Mouse (Mus musculus): Measurements from ENCODE around the gene Sirt2. TPM values are rescaled to one million over a fixed set of nuclear protein-coding genes. Genes with fewer than 3 reads are reported as not detected.

Gene Sirt2
- polyA plus RNA-seq, 1 experiment from 2014 or later, result 74.5 TPM

DNA sequence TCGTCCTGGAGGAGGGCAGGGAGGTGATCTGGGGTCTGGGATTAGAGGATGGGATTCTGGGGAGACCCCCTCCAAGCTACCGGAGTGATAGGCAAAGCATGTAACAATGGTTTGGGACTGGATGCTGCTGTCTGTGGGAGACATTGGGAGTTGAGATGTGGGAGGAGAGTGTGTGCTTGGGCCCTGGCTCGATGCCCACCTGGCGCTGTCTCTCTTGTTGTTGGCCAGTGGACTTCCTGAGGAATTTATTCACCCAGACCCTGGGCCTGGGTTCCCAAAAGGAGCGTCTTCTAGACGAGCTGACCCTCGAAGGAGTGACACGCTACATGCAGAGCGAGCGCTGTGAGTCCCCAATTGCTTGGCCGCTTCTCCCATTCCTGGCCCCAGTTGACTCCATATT, 5.3 kb downstream of the Sirt2 start:
- Histone ChIP-seq H3K27ac (no peak overlapping the region), H3K36me3 (peaks cover 34% of the 10 kb centered on the region), H3K4me1 (peaks cover 11% of the 10 kb centered on the region), H3K9me3 (replicated peaks) (no peaks in the 10 kb centered on the region), H3K4me3 (no peak overlapping the region), H3K27me3 (ENCODE audit: low read depth, poor library complexity, severe bottlenecking) (no peaks in the 10 kb centered on the region)
- no peak for DNase-seq (ENCODE audit: low spot score)
- 93% methylated on average over 11 of the region's 11 CpGs for WGBS

DNA sequence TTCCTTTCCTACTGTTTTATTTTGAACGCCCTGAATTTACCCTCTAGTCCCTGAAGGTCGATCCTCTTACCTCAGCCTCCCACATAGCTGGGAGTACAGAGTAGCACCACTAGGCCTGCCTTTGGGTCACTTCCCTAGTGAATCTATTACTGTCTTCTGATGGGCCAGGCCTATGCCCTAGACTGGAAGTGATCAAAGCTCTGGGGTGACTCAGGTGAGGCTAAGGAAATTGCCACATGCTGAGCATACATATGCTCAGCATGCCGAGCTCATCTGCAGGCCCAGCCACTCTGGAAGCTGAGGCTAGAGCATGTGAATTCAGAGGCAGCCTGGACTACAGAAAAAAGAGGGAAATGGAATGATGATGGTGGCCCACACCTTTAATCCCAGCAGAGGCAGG, 6.6 kb downstream of the Sirt2 start:
- Histone ChIP-seq H3K27me3 (ENCODE audit: low read depth, poor library complexity, severe bottlenecking) (no peaks in the 10 kb centered on the region), H3K4me1 (no peaks in the 10 kb centered on the region), H3K4me3 (no peak overlapping the region), H3K9me3 (replicated peaks) (no peaks in the 10 kb centered on the region), H3K36me3 (peaks cover 44% of the 10 kb centered on the region), H3K27ac (no peak overlapping the region)
- no peak for DNase-seq (ENCODE audit: low spot score)
- WGBS, result 82% methylated on average over 3 of the region's 3 CpGs

DNA sequence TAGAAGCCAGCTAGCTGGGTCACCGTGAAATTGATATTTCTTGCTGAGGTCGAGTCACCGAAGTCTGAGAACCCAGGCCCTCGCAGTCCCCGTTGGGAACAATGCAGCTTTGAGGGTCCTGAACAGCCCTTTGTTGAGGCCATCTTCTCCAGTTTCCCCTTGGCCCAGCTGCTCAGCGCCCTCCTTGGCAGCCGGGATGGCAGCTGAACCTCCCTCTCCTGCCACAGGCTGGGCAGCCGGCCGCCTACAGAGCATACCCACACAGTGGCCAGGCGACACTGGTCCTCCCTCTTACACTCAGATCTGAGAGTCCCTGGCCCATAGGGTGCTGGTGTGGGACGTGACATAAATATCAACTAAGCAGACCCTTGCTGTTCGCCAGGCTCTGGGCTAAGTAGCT, 7.6 kb downstream of the Sirt2 start:
- Histone ChIP-seq H3K4me3 (no peak overlapping the region), H3K36me3 (peaks cover 48% of the 10 kb centered on the region), H3K9me3 (replicated peaks) (no peaks in the 10 kb centered on the region), H3K27me3 (ENCODE audit: low read depth, poor library complexity, severe bottlenecking) (no peaks in the 10 kb centered on the region), H3K27ac (peak overlapping the region; percentile 9; the same call in 1 of the 2 replicates), H3K4me1 (no peaks in the 10 kb centered on the region)
- WGBS, result 84% methylated on average over 12 of the region's 12 CpGs
- DNase-seq (ENCODE audit: low spot score), result no peak

DNA sequence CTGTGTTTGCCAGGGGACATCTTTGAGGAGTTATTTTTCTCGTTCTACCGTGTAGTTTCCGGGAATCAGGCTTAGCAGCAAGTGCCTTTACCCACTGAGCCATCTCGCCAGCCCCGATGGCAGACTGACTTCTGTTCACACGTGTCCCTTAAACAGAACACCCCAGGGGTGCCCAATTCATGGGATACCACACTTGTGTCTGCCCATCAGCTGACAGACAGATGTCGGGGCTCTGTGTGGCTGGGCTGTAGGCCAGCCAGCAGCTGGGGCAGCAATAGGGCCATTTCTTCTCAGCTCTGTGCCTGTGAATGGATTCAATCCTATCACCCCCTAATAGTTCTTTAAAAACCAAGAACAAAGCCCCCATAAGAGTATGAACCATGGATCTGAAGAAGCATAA, 8.6 kb downstream of the Sirt2 start:
- peaks cover 1% of the 10 kb centered on the region for H3K4me1 ChIP-seq
- 92% methylated on average over 7 of the region's 7 CpGs for WGBS
- H3K4me3 ChIP-seq, result no peak overlapping the region; the same call in 1 of the 2 replicates
- H3K9me3 ChIP-seq (replicated peaks), result no peaks in the 10 kb centered on the region
- no peak for DNase-seq (ENCODE audit: low spot score)
- no peaks in the 10 kb centered on the region for H3K27me3 ChIP-seq (ENCODE audit: low read depth, poor library complexity, severe bottlenecking)
- H3K27ac ChIP-seq, result no peak overlapping the region
- H3K36me3 ChIP-seq, result peaks cover 48% of the 10 kb centered on the region

DNA sequence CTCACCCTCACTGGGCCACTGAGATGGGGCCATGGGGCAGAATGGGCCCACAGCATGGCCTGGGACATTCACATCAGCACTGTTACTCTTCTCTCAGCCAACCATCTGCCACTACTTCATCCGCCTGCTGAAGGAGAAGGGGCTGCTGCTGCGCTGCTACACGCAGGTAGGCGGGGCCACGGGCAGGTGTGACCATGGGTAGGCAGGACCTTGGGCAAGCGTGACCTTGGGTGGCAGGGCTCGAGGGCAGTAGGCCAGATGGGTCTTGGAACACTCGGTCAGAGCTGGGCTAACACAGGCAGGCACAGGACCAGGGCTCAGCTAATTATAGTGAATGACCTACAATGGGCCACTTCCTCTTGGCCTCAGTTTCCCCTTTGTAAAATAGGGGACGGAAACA, 12.3 kb downstream of the Sirt2 start:
- H3K4me3 ChIP-seq, result no peak overlapping the region
- no peaks in the 10 kb centered on the region for H3K9me3 ChIP-seq (replicated peaks)
- peaks cover 48% of the 10 kb centered on the region for H3K36me3 ChIP-seq
- DNase-seq (ENCODE audit: low spot score), result no peak
- H3K27ac ChIP-seq, result no peak overlapping the region
- WGBS, result 77% methylated on average over 9 of the region's 9 CpGs
- peaks cover 9% of the 10 kb centered on the region for H3K4me1 ChIP-seq
- no peaks in the 10 kb centered on the region for H3K27me3 ChIP-seq (ENCODE audit: low read depth, poor library complexity, severe bottlenecking)

DNA sequence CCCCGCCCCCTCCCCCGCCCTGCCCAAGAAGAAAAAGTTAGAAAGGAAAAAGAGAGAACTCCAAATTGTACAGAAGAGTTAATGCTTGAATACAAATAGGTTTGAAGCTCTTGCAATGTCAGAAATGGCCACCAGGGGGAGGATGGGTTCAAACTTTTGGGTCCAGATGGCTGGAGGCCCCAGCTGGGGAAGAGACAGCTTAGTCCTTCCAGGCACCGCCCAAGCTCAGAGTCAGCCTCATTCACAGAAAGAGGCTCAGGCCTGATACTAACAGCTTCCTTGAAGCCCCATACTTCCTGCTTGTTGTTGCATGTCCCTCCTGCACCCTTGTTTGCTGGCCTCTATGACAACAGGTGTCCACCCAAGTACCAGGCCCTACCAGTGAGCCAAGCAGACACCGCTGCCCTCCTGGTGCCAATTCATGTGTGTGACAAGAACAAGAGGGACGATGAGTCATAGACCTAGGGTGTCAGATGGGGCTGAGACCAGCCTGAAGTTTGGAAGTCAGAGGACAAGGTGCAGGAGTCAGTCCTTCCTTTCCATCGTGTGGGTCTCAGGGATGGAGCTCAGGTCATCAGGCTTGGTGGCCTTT, 13.6 kb downstream of the Sirt2 start:
- H3K27me3 ChIP-seq (ENCODE audit: low read depth, poor library complexity, severe bottlenecking), result no peaks in the 10 kb centered on the region
- H3K4me1 ChIP-seq, result peaks cover 9% of the 10 kb centered on the region
- no peaks in the 10 kb centered on the region for H3K9me3 ChIP-seq (replicated peaks)
- DNase-seq (ENCODE audit: low spot score), result peak; percentile 90
- no peak overlapping the region for H3K4me3 ChIP-seq
- WGBS, result 50% methylated on average over 6 of the region's 6 CpGs
- H3K36me3 ChIP-seq, result peaks cover 40% of the 10 kb centered on the region
- H3K27ac ChIP-seq, result no peak overlapping the region

DNA sequence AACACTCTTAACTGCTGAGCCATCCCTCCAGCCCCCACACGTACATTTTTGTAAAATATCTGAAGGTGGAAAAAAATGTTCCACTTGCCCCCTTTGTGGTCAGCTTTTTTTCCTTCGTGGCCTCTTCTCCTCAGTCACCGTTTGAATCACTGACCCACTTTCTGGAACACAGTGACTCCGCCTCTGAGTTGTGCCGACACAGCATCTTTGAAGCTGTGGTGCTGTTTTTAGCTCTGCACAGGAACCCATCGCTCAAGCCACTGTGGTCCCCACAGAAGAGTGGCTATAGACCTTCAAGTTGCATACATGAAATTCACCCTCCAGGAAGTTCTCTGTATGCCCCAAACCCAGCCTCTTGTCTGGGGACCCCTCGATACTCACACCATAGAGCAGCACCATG, 14.3 kb downstream of the Sirt2 start:
- Histone ChIP-seq H3K27me3 (ENCODE audit: low read depth, poor library complexity, severe bottlenecking) (no peaks in the 10 kb centered on the region), H3K27ac (no peak overlapping the region), H3K36me3 (peaks cover 42% of the 10 kb centered on the region), H3K4me3 (no peak overlapping the region), H3K4me1 (peaks cover 9% of the 10 kb centered on the region), H3K9me3 (replicated peaks) (no peaks in the 10 kb centered on the region)
- 84% methylated on average over 7 of the region's 7 CpGs for whole genome bisulfite sequencing
- no peak for DNase-seq (ENCODE audit: low spot score)

DNA sequence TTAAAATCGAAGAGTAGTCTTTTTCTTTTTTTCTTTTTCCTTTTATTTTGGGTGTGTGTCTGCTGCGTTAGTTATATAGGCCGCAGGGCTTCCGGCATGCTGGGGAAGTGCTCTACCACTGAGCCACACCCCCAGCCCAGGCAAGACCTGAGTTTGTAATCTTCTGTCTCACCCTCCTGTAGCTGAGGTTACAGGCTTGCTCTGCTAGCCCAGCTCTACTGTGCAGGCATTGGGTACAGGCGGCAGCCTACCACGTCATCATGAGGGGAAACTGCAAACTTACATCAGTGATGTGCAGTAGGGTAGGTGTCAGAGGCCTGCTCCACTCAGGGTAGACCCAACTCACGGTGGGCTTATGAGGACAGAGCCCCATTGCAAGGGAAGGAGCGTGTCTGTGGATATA, 14.7 kb downstream of the Sirt2 start:
- Histone ChIP-seq H3K4me3 (no peak overlapping the region), H3K27me3 (ENCODE audit: low read depth, poor library complexity, severe bottlenecking) (no peaks in the 10 kb centered on the region), H3K36me3 (peaks cover 46% of the 10 kb centered on the region), H3K27ac (no peak overlapping the region), H3K9me3 (replicated peaks) (no peaks in the 10 kb centered on the region), H3K4me1 (peaks cover 9% of the 10 kb centered on the region)
- DNase-seq (ENCODE audit: low spot score), result no peak
- 92% methylated on average over 8 of the region's 8 CpGs for WGBS

DNA sequence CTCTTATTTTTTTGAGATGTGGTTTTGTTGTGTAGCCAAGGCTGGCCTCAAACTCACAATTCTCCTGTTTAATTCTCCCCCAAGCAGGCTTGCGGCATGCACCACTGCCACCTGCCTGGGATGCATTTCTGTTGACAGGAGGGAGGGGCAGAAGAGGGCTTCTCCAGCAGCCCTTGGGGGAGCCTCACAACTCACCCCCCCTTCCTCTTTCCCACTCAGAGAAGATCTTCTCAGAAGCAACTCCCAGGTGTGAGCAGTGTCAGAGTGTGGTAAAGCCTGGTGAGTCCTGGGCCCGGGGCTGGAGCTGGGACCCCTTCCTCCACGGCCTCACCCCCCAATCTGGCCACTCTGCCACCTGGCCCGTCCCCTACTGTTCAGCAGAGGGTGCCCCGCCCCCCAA, 18.6 kb downstream of the Sirt2 start:
- Histone ChIP-seq H3K4me1 (peaks cover 34% of the 10 kb centered on the region), H3K9me3 (replicated peaks) (no peaks in the 10 kb centered on the region), H3K27me3 (ENCODE audit: low read depth, poor library complexity, severe bottlenecking) (no peaks in the 10 kb centered on the region), H3K4me3 (no peak overlapping the region), H3K36me3 (peaks cover 45% of the 10 kb centered on the region), H3K27ac (no peak overlapping the region)
- 72% methylated on average over 5 of the region's 5 CpGs for WGBS
- no peak for DNase-seq (ENCODE audit: low spot score)

DNA sequence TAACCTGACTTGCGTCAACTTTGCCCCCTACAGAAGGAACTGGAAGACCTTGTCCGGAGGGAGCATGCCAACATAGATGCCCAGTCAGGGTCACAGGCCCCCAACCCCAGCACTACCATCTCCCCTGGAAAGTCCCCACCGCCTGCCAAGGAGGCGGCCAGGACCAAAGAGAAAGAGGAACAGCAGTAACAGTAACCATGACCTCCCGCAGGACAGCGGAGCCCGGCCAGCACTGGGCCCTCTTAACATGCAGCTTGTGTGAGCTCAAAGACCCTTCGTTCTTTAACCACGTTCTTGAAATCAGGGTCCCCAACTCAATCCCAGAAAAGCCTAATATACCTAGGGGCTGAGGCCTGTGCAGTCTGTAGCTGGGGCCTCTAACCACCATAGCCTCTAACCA, 21.3 kb downstream of the Sirt2 start:
- Histone ChIP-seq H3K9me3 (replicated peaks) (no peaks in the 10 kb centered on the region), H3K4me3 (no peak overlapping the region), H3K27me3 (ENCODE audit: low read depth, poor library complexity, severe bottlenecking) (no peaks in the 10 kb centered on the region), H3K4me1 (peaks cover 52% of the 10 kb centered on the region), H3K27ac (0 out of 2 replicates have a peak overlapping the region, but pooled peaks have one; percentile 75), H3K36me3 (peaks cover 41% of the 10 kb centered on the region)
- DNase-seq (ENCODE audit: low spot score), result no peak
- 92% methylated on average over 9 of the region's 9 CpGs for WGBS

DNA sequence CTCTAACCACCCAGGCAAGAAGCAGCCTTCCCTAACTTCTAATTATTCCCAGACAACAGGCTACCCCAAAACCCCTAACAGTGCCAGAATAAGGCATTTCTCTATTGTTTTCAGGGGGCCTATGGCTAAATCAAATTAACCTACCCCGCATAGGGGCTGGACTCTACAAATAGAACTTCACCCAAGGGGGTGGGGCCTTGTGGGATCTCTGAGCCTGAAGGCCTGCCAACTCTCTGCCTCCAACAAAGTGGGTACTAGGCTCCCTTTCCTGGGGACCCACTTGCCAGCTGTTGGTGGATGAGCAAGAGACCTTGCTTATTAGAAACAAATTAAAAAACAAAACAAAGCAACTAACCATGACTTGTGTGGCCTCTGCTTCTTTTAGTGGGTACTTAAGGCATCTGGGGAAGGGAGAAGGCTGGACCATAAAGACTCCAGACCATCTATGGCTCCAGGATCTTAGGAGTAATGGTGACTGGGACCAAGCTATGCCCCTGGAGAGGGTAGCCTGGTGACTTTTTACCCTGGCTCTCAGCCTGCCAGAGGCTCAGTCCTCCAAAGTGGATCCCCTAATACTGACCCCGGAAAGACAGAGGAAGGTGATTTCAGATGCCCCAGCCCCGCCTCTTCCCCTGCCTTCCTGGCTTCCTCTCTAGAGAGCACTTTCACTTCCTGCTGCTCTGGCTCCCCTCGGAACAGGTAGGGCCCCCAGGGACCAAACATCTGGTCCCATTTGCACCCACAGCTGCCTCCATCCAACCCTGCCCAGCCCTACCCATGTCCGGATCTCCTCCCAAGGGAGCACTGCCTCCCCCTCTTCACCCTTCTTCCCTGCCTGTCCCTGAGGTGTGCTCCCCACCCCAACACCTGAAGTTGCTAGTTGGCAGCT, 22.0 kb downstream of the Sirt2 start, which contains the start of gene Rinl:
TSS of gene Rinl (plus strand) at position 663 of the 889 bp plus-strand sequence.
- H3K4me1 ChIP-seq, result peaks cover 51% of the 10 kb centered on the region
- no peaks in the 10 kb centered on the region for H3K9me3 ChIP-seq (replicated peaks)
- H3K36me3 ChIP-seq, result peaks cover 34% of the 10 kb centered on the region
- no peak within 1 kb of the TSS; the same call in 1 of the 2 replicates for H3K4me3 ChIP-seq
- WGBS, result 64% methylated on average over 5 of the region's 5 CpGs
- no peak for DNase-seq (ENCODE audit: low spot score)
- H3K27me3 ChIP-seq (ENCODE audit: low read depth, poor library complexity, severe bottlenecking), result no peaks in the 10 kb centered on the region
- H3K27ac ChIP-seq, result peak within 1 kb of the TSS; percentile 75

DNA sequence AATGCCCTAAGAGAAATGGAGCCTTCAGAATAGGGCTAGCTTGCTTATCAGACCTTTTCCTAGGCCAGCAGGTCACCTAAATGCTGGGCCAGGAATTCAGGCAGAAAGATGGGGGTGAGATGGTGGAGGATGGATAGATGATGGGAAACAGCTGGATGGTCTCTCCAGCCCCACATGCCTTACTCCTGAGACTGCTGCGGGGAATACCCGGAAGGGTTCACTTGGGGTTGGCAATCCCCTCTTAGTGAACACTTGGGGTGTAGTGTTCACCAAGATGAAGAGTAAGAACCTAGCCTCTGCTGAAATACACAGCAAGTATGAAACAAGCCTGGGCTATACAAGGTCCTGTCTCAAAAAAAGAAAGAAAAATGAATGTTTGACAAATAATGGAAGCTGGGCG, 22.7 kb downstream of the Sirt2 start:
- Histone ChIP-seq H3K4me3 (no peak overlapping the region; the same call in 1 of the 2 replicates), H3K9me3 (replicated peaks) (no peaks in the 10 kb centered on the region), H3K4me1 (peaks cover 51% of the 10 kb centered on the region), H3K36me3 (peaks cover 28% of the 10 kb centered on the region), H3K27ac (peak overlapping the region; percentile 75), H3K27me3 (ENCODE audit: low read depth, poor library complexity, severe bottlenecking) (no peaks in the 10 kb centered on the region)
- DNase-seq (ENCODE audit: low spot score), result no peak
- WGBS, result 64% methylated on average over 3 of the region's 3 CpGs

DNA sequence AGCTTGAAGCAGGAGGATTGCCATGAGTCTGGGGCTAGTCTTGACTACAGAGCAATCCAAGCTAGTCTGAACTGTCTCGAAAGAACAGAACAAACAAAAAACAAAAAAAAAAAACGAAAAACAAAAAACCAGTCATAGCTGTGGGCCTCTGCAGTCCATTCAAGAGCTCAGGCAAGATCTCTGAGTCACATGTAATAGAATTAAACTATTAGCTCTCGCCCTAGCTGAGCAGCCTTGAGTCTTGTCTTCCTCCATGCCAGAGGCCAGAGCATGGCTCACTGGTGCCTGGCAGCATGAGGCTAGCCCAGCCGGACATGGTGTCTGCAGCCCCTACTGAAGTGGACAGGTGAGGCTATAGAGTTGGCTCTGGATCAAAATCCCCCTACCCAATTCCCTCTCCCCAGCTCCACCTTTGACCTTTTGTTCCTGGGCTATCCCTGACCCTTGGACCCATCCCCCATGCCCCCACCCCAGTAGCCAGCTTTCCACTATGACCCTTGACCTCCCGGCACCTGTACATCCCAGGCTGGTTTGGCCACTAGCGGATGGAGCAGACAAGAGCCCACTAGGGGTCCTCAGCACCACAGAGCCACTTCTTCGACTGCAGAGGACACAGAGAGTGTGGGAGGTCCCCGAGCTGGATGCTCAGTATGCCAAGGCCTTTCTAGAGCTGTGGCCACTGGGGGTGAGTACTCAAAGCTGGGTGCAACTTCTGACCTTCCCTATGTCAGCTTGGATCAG, 23.7 kb downstream of the Sirt2 start:
- peaks cover 51% of the 10 kb centered on the region for H3K4me1 ChIP-seq
- DNase-seq (ENCODE audit: low spot score), result no peak
- WGBS, result 61% methylated on average over 8 of the region's 8 CpGs
- no peaks in the 10 kb centered on the region for H3K9me3 ChIP-seq (replicated peaks)
- H3K27ac ChIP-seq, result peak overlapping the region; percentile 75; the same call in 1 of the 2 replicates
- H3K4me3 ChIP-seq, result no peak overlapping the region
- peaks cover 27% of the 10 kb centered on the region for H3K36me3 ChIP-seq
- no peaks in the 10 kb centered on the region for H3K27me3 ChIP-seq (ENCODE audit: low read depth, poor library complexity, severe bottlenecking)
